Mouse (Mus musculus) lung, postnatal 36 days (tissue): ENCODE measurements around the gene Pdzd4.

Experiments
- DNase-seq: peaks from one replicate; pipeline ENCODE4 v3.0.0; 2022; ENCODE audit warnings: mixed read lengths

The Pdzd4 gene

DNA sequence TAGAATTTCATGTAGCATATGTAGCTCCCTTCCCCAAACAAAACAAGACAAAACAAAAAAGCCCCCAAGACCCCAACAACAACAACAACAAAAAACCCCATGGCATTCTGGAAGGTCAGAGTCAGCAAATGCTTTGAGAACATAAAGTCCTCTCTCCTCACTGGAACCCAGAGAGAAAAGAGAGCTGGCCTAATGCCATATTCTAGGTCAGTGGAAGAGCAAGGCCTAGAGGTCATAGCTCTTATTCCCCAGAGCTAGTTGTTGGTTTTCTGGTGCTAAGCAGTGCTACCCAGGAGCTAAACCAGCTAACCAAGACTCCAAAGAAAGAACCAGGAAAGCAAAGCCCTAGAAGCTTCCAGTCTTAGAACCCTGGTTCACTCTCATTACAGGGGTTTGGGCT is 39.1 kb downstream of the Pdzd4 start:
- DNase-seq, result no peak

DNA sequence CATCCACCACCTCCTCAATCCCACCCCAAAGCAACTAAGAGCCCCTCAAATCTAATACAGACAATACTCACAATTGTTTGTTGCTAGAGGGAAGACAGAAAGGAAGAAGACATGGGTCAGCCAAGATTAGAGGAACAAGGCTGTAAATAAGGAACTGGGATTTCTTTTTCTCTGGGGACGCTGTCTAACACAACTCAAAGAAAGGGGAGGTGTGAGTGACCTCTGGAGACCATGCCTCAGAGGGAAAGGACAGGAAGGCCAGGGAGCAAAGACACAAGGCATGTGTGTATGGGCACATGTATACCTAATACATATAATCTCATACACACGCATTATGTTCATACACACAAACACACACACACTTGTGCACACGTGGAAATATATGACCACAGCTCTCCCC is 42.5 kb downstream of the Pdzd4 start:
- no peak for DNase-seq

DNA sequence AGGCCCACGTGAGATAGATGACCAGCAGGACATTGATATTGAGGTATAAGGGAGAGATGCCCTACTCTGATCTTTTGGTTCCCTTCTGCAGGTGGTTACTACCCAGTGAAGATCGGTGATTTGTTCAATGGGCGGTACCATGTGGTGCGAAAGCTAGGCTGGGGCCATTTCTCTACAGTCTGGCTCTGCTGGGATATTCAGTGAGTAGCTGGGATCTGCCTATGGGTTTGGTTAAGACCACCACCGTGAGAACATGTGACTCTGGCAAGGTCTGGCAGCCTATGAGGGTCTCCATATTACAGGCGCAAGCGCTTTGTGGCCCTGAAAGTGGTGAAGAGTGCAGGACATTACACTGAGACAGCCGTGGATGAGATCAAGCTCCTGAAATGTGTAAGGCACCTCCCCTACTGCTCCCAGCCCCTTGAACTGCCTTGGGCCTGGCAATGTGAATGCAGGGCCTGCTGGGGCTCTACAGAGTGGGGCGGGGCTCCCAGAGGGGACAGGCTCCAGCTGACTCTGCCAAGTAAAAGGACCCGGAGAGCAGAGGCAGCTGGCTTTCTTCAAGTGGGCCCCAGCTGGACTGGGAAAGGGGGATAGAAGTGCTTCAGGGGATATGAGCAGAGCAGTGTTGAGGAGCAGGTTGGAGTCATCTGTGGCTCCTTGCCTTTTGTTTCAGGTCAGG is 49.8 kb downstream of the Pdzd4 start:
- DNase-seq, result peak; percentile 27

DNA sequence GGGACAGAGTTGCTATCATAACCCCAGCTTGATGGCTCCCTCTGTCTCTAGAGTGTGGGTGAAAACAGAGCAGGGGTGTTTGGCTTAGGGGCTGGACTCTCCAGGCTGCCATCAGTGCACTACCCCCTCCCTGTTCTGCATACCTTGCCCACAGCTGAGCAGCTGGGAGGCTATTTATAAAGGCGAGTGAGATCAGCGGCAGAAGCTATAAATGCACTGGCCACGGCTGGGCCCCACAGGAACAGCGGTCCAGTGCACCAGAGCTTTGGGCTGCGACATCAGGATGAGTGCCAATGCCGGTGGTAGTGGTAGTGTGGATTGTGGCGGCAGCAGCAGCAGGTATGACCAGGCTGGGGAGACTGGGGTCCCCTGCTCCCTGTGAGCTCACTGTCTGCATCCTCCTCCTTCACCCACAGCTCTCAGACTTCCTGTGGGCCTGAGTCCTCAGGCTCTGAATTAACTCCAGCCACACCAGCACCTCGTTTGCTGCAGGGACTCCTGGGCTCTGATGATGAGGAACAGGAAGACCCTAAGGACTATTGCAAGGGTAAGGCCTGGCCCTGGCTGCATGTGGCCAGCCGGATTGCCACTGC is 50.5 kb downstream of the Pdzd4 start, which contains the start of gene Srpk3:
Gene Srpk3 (plus strand): TSS at position 238 of the 593 bp plus-strand sequence.
- no peak for DNase-seq

DNA sequence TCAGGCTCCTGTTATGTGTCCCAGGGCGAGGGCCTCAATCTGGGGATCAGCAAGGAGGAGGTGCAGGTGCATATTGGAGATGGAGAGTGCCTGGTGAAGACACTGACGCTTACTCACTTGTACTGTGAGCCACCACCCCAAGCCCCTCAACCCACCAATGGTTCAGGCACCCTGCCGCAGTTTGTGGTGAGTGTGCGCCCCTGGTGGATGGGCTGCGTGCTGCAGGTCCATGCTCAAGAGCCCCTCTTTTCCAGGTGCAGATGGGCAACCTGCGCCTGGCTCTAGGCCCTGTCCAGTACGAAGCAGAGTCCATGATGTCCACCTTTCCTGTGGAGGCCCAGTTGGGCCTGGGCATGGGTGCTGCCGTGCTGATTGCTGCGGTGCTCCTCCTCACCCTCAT is 57.5 kb downstream of the Pdzd4 start:
- no peak for DNase-seq

DNA sequence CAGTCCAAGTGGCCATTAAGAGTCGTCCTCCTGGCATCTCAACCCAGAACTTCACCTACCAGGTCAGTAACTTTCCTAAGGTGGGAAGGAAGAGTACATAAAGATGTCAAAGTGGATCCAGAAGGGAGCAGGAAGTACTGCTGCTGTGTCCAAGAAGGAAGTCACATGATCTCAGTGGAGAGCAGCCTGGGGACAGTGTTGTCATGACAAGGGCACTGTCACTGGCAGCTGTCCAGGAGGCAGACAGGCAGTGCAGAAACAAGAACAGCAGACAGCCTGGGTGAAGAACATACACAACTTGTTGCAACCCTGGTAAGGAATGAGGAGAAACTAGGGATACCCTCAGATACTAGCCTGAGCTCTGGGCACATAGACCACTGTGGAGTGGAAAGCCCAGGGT is 59.5 kb downstream of the Pdzd4 start:
- peak; percentile 83 for DNase-seq

DNA sequence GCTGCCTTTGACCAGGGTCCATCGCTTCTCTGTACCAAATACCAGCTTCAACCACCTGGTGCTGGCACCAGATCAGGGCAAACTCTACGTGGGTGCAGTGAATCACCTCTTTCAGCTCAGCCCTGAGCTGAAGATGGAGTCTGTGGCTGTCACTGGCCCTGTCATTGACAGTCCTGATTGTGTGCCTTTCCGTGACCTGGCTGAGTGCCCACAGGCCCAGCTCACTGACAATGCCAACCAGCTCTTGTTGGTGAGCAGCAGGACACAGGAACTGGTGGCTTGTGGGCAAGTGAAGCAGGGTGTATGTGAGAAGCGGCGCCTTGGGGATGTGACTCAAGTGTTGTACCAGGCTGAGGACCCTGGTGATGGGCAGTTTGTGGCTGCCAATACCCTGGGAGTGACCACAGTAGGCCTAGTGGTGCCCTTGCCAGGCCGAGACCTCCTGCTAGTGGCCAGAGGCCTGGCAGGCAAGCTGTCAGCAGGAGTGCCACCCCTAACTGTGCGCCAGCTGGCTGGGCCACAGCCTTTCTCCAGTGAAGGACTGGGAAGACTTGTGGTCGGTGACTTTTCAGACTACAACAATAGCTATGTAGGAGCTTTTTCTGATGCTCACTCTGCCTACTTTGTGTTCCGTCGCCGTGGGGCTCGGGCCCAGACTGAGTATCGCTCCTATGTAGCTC is 66.0 kb downstream of the Pdzd4 start:
- no peak for DNase-seq

DNA sequence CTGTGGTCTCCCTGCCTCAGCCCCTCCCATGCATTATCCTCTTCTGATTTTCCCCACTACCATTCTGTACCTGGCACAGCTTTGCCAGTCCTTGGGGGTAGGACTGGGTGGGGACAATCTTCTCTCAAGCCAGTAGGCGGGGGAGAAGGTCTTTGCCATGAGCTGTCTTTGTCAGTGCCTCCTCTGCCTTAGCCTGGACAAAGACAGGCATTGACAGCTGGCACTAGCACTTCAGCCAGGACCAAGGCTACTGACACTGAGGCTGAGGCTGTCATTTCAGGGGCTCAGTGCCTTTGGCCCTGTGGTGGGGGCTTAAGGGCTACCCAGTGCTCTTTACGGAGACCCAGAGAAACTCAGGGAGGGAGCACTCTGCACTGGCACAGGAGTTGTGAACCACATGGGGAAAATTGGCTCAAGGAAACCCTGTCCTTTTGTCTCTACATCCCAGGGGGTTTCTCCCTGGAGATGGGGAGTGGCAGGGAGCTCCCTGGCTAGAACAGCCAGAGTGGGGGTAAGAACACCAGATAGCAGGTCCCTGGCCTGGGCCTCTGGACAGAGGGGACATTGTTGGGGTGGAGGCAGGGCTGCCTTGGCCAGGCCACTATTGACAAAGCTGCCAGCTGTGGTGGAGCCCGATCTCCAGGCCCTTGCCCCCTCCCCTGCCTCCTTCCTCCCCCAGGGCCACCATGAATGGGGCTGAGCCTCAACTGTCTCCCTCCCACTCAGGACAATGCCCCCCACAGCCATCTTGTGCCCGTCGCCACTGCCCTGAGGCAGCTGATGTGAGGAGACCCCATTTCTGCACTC is 68.2 kb downstream of the Pdzd4 start, which contains the start of gene Plxnb3:
Gene Plxnb3 (plus strand): TSS at position 757 of the 807 bp plus-strand sequence.
- DNase-seq, result no peak

DNA sequence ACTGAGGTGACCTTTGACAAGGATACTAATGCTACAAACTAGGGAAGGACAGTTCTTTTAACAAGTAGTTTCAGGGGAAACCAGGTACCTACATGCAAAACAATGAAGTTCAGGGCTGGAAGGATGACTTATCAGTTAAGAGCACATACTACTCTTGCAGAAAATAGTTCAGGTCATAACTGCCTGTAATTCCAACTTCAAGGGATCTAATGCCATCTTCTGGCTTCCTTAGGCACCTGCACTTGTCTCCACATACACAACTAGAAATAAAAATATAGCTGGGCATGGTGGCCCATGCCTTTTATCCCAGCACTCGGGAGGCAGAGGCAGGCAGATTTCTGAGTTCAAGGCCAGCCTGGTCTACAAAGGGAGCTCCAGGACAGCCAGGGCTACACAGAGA is 75.8 kb downstream of the Pdzd4 start:
- DNase-seq, result peak; percentile 24

DNA sequence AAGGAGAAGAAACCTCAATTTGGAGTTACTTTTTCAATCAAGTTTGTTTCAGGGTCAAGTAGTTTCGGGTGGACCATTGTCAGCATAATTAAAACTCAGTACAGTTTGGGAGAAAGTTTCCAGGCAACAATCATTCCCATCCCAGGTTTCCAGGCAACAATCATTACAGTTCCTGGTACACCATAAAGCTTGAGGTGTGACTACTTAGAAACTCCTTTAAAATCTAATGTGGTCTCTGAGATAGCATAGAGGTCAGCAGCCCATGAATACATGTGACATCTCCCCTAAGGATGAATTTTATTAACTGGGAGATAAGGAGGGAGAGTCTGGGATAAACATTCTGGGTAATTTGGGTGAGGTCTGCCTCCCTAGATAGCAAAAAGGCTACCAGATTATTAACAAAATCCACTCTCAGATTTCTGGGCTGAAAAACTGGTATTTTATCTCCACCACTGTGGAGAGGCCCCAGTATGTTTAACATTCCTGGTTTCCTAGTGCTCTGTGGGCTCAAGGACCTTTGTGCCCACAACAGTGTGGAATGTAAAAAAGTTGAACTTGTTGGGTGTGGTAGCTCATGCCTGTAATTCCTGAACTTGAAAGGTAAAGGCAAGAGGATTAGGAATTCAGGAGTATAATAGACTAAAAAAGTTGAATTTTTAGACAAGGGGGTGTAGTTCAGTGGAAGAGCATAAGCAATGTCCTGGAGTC is 79.8 kb downstream of the Pdzd4 start:
- no peak for DNase-seq
